Mouse (Mus musculus): Measurements from ENCODE around the gene Myoz1.
"Not testable (repeated sequence)": the region's sequence is repeated elsewhere in the genome, so short reads cannot be mapped to it uniquely, and the experiment has no call there.

Myoz1 gene

DNA sequence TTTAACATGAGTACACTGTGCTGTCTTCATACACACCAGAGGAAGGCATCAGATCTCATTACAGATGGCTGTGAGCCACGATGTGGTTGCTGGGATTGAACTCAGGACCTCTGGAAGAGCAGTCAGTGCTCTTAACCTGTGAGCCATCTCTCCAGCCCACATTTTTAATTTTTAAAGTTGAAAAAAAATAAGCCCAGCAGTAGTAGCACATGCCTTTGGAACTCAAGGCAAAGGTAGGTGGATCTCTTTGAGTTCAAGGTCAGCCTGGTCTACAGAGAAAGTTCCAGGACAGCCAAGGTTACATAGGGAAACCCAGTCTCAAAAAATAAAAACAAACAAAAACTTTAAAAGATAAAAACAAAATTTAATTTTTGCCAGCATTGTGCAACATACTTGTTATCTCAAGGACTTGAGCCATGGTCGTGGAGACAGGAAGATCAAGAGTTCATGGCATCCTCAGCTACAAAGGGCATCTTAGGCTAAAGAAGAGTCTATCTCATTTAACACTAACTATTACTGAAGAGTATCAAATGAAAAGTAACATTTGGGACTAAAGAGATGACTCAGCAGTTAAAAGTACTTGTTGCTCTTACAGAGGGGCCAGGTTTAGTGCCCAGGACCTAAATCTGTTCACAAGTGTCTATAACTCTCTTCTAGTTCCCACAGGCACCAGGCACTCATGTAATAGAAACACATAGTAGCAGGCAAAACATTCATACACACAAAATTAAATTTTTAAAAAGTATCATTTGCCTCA lies 18.3 kb downstream of the Myoz1 start:
- no peak for DNase-seq

DNA sequence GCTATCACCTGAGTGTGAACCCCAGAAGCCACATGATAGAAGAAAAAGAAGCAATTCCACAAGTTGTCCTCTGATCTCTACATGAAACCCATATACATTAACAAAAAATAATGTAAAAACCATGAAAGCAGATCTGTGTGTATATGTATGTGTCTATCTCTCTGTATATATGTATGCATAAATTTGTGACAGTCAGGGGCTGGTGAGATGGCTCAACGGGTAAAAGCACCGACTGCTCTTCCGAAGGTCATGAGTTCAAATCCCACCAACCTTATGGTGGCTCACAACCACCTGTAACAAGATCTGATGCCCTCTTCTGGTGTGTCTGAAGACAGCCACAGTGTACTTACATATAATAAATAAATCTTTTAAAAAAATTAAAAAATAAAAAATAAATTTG lies 19.4 kb downstream of the Myoz1 start:
- not testable (repeated sequence) for DNase-seq

DNA sequence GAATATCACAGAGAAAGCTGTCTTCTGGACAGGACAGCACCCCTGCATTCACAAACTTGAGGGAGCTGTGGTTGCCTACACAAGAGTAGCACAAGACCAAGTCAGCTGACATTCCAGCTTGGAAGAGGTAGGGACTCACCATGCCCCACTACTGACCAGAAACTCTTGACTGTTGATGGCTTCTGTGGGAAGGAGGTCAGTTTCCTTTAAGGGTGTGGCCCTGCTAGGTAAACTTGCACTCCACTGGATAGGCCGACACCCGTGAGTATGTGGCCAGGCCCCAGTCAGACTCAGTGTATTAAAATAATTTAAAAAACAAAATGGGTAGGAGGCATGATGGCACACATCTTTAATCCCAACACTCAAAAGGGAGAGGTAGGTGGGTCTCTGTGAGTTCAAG lies 20.8 kb downstream of the Myoz1 start:
- no peak for DNase-seq

DNA sequence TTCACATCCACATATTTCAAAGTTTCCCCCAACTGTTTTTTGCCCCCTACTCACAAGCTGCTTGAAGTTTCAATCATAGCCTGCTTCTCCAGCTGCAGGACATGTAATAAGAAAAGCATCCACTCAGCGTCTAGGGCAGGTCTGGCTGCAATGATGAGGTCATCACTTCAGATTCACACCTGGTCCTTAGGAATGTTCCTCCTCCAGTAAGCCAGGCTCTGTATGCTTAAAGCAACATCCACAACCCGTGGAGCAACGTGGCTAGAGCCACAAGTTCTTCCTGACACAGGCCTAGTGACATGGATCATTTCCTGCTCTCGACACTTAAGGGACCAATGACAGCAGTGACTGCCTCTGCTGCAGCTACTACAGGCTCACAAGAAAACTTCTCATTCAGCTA lies 25.1 kb downstream of the Myoz1 start:
- no peak for DNase-seq

DNA sequence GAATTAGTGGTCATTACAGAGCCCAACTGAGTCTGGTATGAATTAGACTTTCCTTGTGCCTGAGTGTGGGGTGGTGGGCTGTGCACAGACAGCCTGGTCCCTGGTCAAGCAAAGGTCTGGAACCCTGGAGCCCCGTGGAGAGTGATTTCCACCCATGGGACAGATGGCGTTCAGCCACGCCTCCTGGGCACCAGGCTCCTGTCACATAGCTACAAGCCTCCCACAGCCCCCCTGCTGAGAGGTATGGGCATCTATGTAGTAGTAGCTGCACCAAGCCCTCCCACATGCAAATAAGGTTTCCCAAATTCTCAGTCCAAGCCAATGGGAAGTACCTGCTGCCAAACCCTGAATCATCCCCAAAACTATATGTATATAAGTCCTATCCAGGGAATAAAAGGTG lies 29.4 kb downstream of the Myoz1 start:
- DNase-seq: no peak

DNA sequence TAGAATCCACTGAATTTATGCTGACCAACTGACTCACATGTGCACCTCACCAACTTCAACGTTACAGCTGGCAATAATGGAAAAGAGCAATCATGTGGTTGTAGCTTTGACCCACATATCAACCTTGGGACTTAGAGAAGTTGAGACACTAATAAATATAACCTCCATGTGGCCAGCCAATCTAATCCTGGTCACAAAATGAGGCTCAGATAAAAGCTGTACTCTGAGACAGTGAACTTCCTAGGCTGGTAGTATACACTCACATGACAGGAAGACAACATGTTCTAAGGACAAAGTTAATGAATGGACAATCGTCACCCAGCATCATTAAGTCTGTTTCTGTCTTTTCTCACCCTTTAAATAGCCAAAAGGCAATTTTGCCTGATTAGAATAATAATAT lies 29.9 kb downstream of the Myoz1 start:
- no peak for DNase-seq

DNA sequence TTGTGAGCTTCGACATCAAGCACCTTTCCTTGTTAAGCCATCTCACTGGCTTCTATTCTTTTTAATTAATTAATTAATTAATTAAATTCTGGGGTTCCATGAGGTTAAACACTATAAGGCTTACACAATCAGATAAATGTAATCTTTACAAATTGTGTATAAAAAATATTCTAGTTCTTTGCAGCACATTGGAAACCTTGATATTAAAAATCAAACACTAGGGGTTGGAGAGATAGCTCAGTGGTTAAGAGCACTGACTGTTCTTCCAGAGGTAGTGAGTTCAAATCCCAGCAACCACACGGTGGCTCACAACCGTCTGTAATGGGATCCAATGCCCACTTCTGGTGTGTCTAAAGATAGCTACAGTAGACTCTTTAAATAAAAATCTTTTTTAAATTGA lies 33.4 kb downstream of the Myoz1 start:
- no peak for DNase-seq

DNA sequence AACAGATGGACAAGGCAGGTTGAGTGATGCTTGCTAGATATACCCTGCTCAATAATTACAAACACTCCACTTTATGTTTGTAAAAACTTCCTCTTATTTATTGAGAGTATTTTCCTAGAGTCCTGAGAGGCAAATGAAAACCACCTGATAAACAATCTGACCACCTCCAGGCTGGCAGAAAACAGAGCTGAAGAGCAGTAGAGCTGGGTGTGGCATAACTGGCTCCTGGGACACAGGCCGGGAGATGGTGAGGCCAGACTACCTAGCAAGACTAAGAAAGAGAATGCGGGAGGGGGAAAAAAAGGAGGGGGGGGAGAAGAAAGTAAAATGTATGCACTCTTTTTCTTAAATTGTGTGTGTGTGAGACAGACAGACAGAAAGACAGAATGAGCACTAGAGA lies 33.9 kb downstream of the Myoz1 start:
- no peak for DNase-seq

DNA sequence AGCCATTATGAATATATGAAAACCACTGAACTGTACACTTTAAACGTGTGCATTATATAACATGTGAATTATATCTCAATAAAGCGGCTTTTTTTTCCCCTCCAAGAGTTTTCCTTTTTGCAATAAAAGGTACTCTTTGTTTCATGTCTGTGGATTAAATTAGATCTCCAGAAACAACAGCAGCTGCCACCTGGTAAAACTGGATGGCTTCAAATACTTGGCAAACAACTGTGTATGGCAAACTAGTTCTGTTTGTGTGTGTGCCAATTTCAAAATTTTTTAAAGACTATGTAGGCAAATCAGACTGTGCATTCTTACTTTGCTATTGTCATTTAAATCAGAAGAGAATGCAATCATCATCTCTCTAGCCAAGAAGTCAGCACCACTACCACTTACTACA lies 34.4 kb downstream of the Myoz1 start:
- DNase-seq: no peak

DNA sequence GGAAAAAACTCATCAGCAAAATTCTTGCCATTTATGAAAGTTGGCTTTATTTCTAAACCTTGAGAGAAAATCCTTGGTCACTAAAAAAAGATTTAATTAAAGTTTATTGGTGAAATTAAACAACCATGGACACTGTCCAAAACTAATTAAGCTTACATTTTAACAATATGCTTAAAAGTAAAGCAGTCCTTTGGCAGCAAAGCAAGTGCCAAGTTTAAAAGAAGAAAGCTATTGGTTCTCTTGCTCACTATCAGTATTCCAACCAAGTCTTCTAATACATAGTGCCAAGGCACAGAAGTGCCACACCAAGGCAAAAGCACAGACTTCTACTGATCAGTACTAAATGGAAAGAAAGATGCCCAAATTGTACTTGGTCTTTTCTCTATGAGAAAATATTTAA lies 37.2 kb downstream of the Myoz1 start:
- no peak for DNase-seq

DNA sequence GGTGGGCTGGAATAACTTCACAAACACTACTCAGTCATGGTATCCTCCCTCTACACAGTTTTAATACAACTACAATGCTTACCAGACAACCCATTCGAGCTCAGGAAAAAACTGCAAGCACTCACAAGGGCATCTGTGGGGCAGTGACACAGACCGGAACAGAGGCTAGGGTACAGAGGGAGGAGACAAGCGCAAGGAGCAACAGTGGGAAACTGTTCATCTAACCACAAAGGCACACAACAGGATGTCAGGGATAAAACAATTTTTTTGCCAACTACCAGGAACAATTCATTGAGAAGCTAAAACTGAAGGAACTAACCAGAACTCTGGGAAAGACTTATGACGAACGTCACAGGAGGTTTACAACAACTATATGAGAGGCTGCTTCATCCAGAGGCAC lies 38.1 kb downstream of the Myoz1 start:
- DNase-seq: peak; percentile 26

DNA sequence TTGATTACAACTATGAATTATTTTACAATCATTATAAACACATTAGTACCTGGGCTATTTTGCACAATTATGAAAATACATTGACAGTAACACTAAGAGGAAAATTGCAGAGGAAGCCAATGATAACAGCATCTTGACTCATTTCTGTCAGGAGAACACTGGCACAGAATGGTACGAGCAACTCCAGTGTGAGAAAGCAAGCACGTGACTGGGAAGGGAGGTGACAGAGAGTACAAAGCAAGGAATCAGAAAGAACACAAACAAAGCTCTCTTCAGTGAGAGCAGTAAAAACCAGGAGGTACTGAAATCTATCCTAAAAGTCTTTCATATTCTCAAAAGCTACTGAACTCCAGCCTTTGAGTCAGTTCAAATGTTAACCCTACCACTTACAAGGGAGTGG lies 39.9 kb downstream of the Myoz1 start:
- DNase-seq: peak; percentile 41

DNA sequence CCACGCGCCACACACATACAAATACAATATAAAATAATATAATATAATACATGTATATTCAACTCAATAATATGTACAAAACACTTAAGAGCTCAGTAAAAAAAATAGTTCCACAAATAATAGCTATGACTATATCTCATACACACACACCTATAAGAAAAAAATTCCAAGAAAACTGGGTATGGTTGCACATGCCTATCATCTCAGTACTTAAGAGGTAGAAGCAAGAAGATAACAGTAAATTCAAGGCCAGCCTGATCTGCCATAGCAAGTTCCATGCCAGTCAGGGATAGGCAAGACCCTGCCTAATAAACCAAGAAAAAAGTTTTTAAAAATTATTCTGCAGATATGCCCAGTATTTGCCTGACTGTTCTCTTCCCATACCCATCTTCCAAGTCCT lies 41.3 kb downstream of the Myoz1 start:
- no peak for DNase-seq

DNA sequence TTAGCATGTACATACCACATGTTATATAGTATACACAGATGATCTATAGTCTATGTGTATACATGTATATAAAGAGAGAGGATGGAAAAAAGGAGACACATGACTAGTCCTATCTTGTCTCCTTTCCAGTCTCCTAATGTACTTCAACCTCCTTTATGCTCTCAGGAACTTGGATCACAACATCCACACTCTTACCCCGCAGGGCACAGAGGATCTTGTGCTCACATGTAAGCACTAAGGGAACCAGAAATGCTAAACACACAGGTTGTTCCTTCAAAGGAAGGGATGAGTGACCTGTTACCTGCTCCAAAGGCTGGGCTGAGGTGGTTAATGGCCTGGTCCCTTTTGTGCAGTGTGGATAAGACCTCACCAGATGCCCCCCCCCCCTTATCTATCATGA lies 43.5 kb downstream of the Myoz1 start:
- no peak for DNase-seq

DNA sequence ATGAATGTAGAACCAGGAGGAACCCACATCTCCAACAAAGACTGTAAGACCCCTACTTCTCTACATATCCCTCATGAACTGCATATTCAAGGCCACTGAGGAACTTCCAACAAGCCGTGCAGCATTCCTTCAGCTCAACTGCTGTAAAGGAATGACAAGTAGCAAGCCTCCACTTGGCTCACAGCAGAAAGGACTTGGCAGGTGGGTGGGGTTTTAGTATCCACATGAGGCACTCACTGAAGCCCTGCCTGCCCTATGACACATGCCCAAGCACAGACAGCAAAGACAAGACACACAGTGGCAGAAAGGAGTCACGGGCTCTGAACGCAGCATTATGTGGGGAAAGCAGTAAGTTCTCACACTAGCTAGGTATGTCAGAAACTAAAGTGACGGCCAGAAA lies 46.2 kb downstream of the Myoz1 start:
- peak; percentile 60 for DNase-seq

DNA sequence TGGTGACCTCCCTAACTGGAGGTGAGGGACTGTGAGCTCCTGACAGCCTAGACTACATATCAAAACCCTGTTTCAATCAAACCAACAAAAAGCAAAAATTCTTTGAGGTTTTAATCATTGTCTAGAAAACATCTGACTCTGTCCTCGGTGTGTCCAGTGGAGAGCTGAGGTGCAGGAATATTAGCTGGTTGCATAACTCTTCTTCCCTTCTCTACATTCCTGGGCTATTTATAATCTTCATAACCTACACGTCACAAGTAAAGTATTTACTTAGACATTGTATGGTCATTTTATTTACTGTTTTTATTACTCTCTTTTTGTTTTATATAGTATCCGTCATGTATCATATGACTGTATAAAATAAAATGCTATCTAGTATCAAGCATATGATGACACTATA lies 46.8 kb downstream of the Myoz1 start:
- no peak for DNase-seq

DNA sequence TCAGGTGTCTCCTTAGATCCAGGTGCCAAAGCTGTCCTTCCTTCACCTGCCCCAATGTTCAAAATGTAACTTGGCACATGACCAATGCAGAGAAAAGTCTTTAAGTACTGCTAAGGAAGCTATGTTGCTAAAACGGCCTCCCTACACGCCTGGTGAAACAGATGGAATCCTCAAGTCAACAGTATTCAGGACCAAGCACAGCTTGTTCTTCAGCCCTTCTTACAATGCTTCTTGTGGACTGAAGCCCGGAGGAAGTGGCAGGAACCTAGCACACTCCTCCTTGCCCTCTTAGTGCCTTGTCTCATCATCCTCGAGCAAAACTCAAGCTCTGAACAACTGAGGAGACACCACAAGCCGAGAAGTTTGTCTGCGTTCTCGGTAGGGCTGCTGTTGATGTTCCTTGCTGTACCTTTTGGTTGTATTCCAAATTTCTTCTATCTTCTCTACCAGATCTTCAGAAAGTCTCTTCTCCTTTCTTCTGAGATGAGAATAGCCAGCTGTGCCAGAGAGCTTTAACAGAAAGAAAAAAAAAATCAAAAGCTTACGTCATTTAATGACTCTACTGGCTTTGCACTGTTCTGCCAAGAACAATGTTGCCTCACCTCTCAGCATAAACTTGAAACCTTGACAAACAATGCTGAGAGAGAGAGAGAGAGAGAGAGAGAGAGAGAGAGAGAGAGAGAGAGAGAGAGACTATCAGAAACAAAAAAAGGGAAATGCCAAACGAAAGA lies 48.8 kb downstream of the Myoz1 start:
- DNase-seq: peak; percentile 40

DNA sequence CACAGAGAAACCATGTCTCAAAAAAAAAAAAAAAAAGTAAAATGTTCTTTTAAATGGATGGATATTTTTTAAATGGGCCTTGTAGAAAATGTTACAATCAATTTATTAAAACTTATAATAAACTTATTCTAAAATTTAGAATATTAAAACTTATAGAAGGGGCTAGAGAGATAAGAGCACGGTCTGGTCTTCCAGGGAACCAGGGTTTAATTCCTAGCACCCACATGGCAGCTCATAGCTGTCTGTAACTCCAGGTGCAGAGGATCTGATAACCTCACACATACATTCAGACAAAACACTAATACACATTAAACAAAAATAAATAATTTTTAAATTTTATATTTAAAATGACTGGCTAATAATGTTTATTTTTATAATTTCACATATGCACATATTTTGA lies 55.1 kb downstream of the Myoz1 start:
- DNase-seq: no peak

DNA sequence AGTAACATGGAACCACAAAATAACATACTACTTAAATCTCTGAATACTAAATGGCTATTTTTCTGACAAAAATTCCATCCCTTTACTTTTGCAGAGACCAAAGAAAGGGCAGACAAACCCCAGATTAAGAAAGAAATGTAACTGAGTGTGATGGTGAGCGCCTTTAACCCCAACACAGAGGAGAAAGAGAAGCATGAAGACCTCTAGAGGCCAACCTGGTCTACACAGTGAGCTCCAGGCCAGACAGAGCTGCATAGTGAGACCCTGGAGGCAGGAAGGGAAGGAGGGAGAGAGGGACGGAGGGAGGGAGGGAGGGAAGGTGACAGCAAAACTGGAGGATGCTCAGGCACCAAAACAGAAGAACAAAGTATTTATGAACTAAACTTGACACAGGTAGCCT lies 56.1 kb downstream of the Myoz1 start:
- no peak for DNase-seq

DNA sequence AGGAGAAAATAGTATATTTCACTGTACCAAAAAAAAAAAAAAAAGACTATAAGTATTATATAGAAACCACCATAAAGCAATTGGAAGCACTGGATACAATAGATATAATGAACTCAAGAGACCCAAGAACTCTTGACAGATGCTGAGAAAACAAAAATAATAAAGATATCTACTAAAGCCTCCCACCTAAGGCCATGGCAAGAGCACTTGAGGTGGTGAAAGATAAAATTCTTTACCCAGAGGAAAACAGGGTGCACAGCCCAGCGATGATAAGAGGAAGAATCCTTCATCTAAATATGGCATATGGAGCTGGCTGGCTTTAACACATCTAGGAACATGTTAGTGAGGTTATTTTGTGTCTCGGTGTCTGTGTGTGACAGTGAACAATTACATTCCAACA lies 56.8 kb downstream of the Myoz1 start:
- DNase-seq: no peak

All from lung, postnatal 14 days (tissue).